ENCODE assay signal across 7 mouse cellular contexts in the genomic region with DNA sequence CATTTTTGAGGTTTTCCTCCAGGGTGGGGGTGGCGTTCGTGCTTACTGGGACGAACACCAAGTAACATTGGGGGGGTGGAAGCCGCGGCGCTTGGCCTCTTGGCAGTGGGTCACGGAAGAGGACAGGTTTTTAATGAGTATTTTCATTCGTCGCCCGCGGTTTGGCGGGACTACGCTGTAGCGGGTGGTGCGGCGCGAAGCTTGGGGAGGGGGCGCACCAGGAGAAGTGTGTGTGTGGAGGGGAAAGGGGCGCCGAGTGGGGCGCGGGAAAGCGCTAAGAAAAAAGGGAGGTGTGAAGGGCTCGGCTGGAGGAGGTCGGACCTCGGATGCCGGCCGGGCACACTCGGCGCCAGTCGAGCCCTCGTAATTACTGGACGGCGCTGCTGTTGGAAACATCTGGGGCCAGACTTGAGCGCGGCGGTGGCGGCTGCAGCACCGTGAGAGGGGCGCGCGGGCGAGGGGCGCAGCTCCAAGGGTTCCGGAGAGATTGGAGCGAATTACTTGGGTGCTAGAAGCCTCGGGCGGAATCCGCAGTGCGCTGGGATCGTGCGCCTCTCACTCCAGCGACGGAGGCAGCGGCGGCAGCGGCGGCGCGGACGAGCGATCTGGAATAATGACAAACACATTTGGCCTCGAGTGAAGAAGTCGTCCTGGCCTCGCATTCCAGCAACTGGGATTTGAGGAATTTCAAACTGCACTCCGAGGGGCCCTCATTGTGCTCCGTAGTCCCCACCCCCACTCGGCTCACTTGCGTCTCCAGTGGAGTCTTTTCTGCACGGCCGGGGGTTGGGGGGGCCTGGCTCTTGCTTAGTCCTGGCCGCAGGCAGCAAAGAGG. TPM values are rescaled to one million over a fixed set of nuclear protein-coding genes. Genes with fewer than 3 reads are reported as not detected.
DNase-seq lines count a peak whose midpoint lies in the region; ATAC-seq and TF ChIP-seq lines count a peak whose summit lies in the region.

No protein-coding gene starts in this region.

- under 1% methylated on average over 72 of the region's 72 CpGs for WGBS in forebrain, embryonic 16.5 days
- under 1% methylated on average over 72 of the region's 72 CpGs for WGBS in hindbrain, embryonic 14.5 days
- WGBS in liver, embryonic 13.5 days (ENCODE audit: insufficient replicate concordance) = 2% methylated on average over 71 of the region's 72 CpGs

- TF ChIP-seq CTCF in E14TG2a.4 (conservative IDR thresholded peaks at IDR 0.05; ENCODE audit: low read length) = no peak

- no peak overlapping the region for H3K27ac ChIP-seq in forebrain, embryonic 16.5 days (ENCODE audit: low read length)
- H3K27ac ChIP-seq in hindbrain, embryonic 14.5 days = 0 out of 2 replicates have a peak overlapping the region, but pooled peaks have one; percentile 28
- H3K27ac ChIP-seq in liver, embryonic 13.5 days = peak overlapping the region; percentile 43; the same call in 1 of the 2 replicates

- no peaks in the 10 kb centered on the region for H3K36me3 ChIP-seq in E14TG2a.4 (ENCODE audit: insufficient read depth, low read length)
- no peaks in the 10 kb centered on the region for H3K36me3 ChIP-seq in forebrain, embryonic 16.5 days (ENCODE audit: control insufficient read depth, insufficient read depth)
- no peaks in the 10 kb centered on the region for H3K36me3 ChIP-seq in hindbrain, embryonic 14.5 days (replicated peaks; ENCODE audit: control insufficient read depth, insufficient read depth)
- no peaks in the 10 kb centered on the region for H3K36me3 ChIP-seq in liver, embryonic 13.5 days

- H3K4me1 ChIP-seq in E14TG2a.4 (replicated peaks; ENCODE audit: low read depth, low read length) = peaks cover 73% of the 10 kb centered on the region
- H3K4me1 ChIP-seq in forebrain, embryonic 16.5 days (replicated peaks; ENCODE audit: control insufficient read depth, insufficient read depth, low read length) = peaks cover 61% of the 10 kb centered on the region
- peaks cover 23% of the 10 kb centered on the region; the same call in 1 of the 2 replicates for H3K4me1 ChIP-seq in hindbrain, embryonic 14.5 days (replicated peaks; ENCODE audit: control insufficient read depth, insufficient read depth, low read length)
- H3K4me1 ChIP-seq in liver, embryonic 13.5 days (replicated peaks) = peaks cover 18% of the 10 kb centered on the region

- no peak for ATAC-seq in forebrain, embryonic 16.5 days
- ATAC-seq in hindbrain, embryonic 14.5 days (ENCODE audit: low FRiP score) = no peak
- ATAC-seq in liver, embryonic 13.5 days (ENCODE audit: low read depth) = no peak

- peak; percentile 77 for DNase-seq in R1 (ENCODE audit: low read depth, low spot score)
- no peak for DNase-seq in hindbrain, embryonic 14.5 days (ENCODE audit: low spot score)
- no peak for DNase-seq in liver, embryonic 13.5 days
- DNase-seq in skeletal muscle tissue, adult 2 months (ENCODE audit: low read depth, low spot score) = peak; percentile 25
- no peak for DNase-seq in frontal cortex, postnatal 36 days (ENCODE audit: low spot score in 2 of 2)

- 0 out of 2 replicates have a peak overlapping the region, but pooled peaks have one; percentile 22 for H3K9ac ChIP-seq in forebrain, embryonic 16.5 days (replicated peaks; ENCODE audit: low read depth, low read length)
- H3K9ac ChIP-seq in hindbrain, embryonic 14.5 days = peak overlapping the region; percentile 24; the same call in 1 of the 2 replicates
- H3K9ac ChIP-seq in liver, embryonic 13.5 days = peak overlapping the region; percentile 53; the same call in 1 of the 2 replicates

- peak overlapping the region; percentile 42 for H3K4me2 ChIP-seq in forebrain, embryonic 16.5 days (ENCODE audit: low read length)
- H3K4me2 ChIP-seq in hindbrain, embryonic 14.5 days (replicated peaks) = peak overlapping the region; percentile 31
- H3K4me2 ChIP-seq in liver, embryonic 13.5 days = 0 out of 2 replicates have a peak overlapping the region, but pooled peaks have one; percentile 48

- H3K27me3 ChIP-seq in E14TG2a.4 (ENCODE audit: insufficient read depth, low read length) = peaks cover 81% of the 10 kb centered on the region
- H3K27me3 ChIP-seq in forebrain, embryonic 16.5 days (replicated peaks; ENCODE audit: control insufficient read depth, insufficient read depth, low read length) = peaks cover 57% of the 10 kb centered on the region
- H3K27me3 ChIP-seq in hindbrain, embryonic 14.5 days (ENCODE audit: control insufficient read depth, insufficient read depth, low read length) = peaks cover 82% of the 10 kb centered on the region
- H3K27me3 ChIP-seq in liver, embryonic 13.5 days = peaks cover 88% of the 10 kb centered on the region

- peak overlapping the region; percentile 61 for H3K4me3 ChIP-seq in E14TG2a.4 (replicated peaks; ENCODE audit: low read length)
- peak overlapping the region; percentile 27 for H3K4me3 ChIP-seq in forebrain, embryonic 16.5 days (replicated peaks; ENCODE audit: low read length)
- H3K4me3 ChIP-seq in hindbrain, embryonic 14.5 days (replicated peaks; ENCODE audit: low read length) = peak overlapping the region; percentile 23
- peak overlapping the region; percentile 42 for H3K4me3 ChIP-seq in liver, embryonic 13.5 days (replicated peaks)

- no peaks in the 10 kb centered on the region for H3K9me3 ChIP-seq in E14TG2a.4 (ENCODE audit: low read length)
- no peaks in the 10 kb centered on the region for H3K9me3 ChIP-seq in forebrain, embryonic 16.5 days (ENCODE audit: control insufficient read depth, low read length)
- H3K9me3 ChIP-seq in hindbrain, embryonic 14.5 days (ENCODE audit: control insufficient read depth, low read length) = no peaks in the 10 kb centered on the region
- no peaks in the 10 kb centered on the region for H3K9me3 ChIP-seq in liver, embryonic 13.5 days (replicated peaks)

RNA-seq across cellular contexts. Expression of a gene that starts 0.9 kb away (rescaled TPM):
- polyA plus RNA-seq in forebrain, embryonic 16.5 days (2015; fragmentation: Nextera tagmentation; extraction: Ambion mirVana) = 11.3 and 12.1 TPM in 2 replicates
- polyA plus RNA-seq in hindbrain, embryonic 14.5 days (2014; fragmentation: Nextera tagmentation; extraction: Ambion mirVana) = 24.1 and 26.1 TPM in 2 replicates
- polyA plus RNA-seq in liver, embryonic 13.5 days (2015; fragmentation: Nextera tagmentation; extraction: Ambion mirVana) = 2.6 and 3.3 TPM in 2 replicates

Comparison
In these comparisons a context has a peak if more than half of its experiments do, and no peak if none do; other contexts are left out.
1. DNase-seq: peak in R1 (single experiment) and skeletal muscle tissue, adult 2 months (single experiment); none in hindbrain, embryonic 14.5 days (single experiment), liver, embryonic 13.5 days (single experiment) and frontal cortex, postnatal 36 days (0 of 2).
2. Peak in every context shown above with its lines, with median percentiles within 50 percentile points of each other: H3K4me3 ChIP-seq, H3K4me2 ChIP-seq and H3K9ac ChIP-seq.